Mouse (Mus musculus): ENCODE results near the gene Arel1.

GRCm38 (mm10) chr12:84893648-84894628, 76.8 kb downstream of the Arel1 start:
- TF ChIP-seq CTCF (IDR thresholded peaks at IDR 0.05; ENCODE audit: borderline replicate concordance, control insufficient read depth, extremely low read depth, insufficient read depth, low read length, poor library complexity) (no peak), POLR2A (IDR thresholded peaks at IDR 0.05; ENCODE audit: control insufficient read depth, extremely low read depth, insufficient read depth, low read length, poor library complexity) (no peak)
